Mouse (Mus musculus) stomach, embryonic 15.5 days (tissue): ENCODE measurements around the gene Taok2. TPM values are rescaled to one million over a fixed set of nuclear protein-coding genes. Genes with fewer than 3 reads are reported as not detected.
A peak's percentile ranks its signal among the peaks of the same experiment; 100 is the strongest.
"Not testable (repeated sequence)": the region's sequence is repeated elsewhere in the genome, so short reads cannot be mapped to it uniquely, and the experiment has no call there.

Experiments
- ATAC-seq: fragments of 200-750 bp; cut with Nextera tagmentation; 2 replicates; pipeline ENCODE4 v1.8.0; 2017; ENCODE audit warnings: low read depth, moderate number of reproducible peaks, moderate TSS enrichment; ENCODE audit not compliant: insufficient read depth, low FRiP score
- H3K27ac ChIP-seq: fragments of 300-500 bp; sonication (generic); 2 replicates; pipeline ENCODE4 v1.5.1; 2015; ENCODE audit warnings: mild to moderate bottlenecking, inconsistent platforms
- H3K27me3 ChIP-seq: fragments of 300-500 bp; sonication (generic); replicated peaks from 2 replicates; pipeline ENCODE4 v1.6.1; 2015; ENCODE audit warnings: inconsistent platforms
- H3K36me3 ChIP-seq: fragments of 300-500 bp; sonication (generic); 2 replicates; pipeline ENCODE4 v1.6.1; 2015; ENCODE audit warnings: inconsistent platforms
- H3K4me1 ChIP-seq: fragments of 300-500 bp; sonication (generic); 2 replicates; pipeline ENCODE4 v1.6.1; 2015; ENCODE audit warnings: inconsistent platforms
- H3K4me2 ChIP-seq: fragments of 300-500 bp; sonication (generic); 2 replicates; pipeline ENCODE4 v1.6.1; 2015; ENCODE audit warnings: mild to moderate bottlenecking, inconsistent platforms
- H3K4me3 ChIP-seq: fragments of 300-500 bp; sonication (generic); replicated peaks from 2 replicates; pipeline ENCODE4 v1.5.1; 2015; ENCODE audit warnings: inconsistent platforms
- H3K9ac ChIP-seq: fragments of 300-500 bp; sonication (generic); 2 replicates; pipeline ENCODE4 v1.6.1; 2015; ENCODE audit warnings: inconsistent platforms
- H3K9me3 ChIP-seq: fragments of 300-500 bp; sonication (generic); 2 replicates; pipeline ENCODE4 v1.6.1; 2016; ENCODE audit warnings: inconsistent platforms
- WGBS: fragments of 180-500 bp; shearing (Covaris S2); methylation state at CpG from one replicate; pipeline ENCODE4 v1.1.7; 2015; 5-methylcytosine and 5-hydroxymethylcytosine counted together
- polyA plus RNA-seq: library from polyadenylated mRNA; unstranded; fragments of >200 nt; fragmentation: Nextera tagmentation; extraction: Ambion mirVana; gene quantifications from 2 replicates; pipeline ENCODE4 v1.2.1, GENCODE M21; 2015

Gene Taok2
- polyA plus RNA-seq, 1 experiment from 2014 or later, result 38.3 TPM

- not testable (repeated sequence) for H3K36me3 ChIP-seq, H3K27me3 ChIP-seq, H3K9me3 ChIP-seq, H3K4me3 ChIP-seq, H3K4me2 ChIP-seq, H3K9ac ChIP-seq, ATAC-seq, H3K27ac ChIP-seq
- peaks cover 15% of the 10 kb centered on the region for H3K4me1 ChIP-seq
- WGBS, result 97% methylated on average over 8 of the region's 9 CpGs
Observed at GRCm38 (mm10) chr7:126899781-126900180, 15.3 kb upstream of the Taok2 start.

DNA sequence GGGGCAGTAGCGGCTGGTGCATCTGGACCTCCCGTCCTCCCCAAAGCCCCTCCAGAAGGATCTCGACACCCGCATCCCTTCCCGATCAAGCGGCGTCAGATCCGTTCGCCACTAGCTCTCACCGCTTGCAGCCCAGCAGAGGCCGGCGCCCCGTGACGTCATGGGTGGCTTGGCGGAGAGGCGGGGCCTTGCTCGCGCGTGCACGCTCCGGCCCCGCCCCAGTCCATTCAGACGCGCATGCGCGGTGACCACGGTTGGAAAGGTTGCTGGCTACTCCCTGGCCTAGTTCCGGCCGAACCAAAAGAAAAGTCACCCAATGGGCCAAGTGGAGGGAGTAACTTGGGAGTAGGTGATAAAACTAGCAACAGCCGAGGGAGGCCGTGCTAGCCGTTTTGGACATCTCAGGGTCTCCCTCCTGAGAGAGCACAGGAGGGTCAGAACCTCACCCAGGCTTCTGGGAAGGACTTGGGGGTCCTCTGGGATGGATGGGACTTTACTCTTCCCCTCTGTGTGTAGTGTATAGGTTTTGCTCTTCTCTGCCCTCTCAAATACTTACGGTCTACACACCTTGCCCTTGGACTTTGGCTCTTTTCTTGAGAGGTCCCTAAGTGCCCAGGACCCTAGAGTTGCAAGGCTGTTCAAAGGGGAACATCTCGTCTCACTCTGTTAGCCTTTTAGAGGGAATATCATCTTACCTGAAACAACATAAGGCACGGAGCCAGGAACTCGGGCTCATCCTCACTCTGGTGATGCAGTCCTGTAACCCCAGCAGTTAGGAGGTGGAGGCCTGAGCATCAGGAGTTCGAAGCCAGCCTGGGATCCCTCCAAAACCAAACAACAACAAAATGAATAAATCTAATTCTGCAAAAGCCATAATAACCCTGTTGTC, 13.8 kb upstream of the Taok2 start:
- H3K36me3 ChIP-seq, result no peaks in the 10 kb centered on the region
- no peaks in the 10 kb centered on the region for H3K9me3 ChIP-seq
- peak overlapping the region; percentile 70 for H3K4me2 ChIP-seq
- WGBS, result 11% methylated on average over 37 of the region's 37 CpGs
- H3K27me3 ChIP-seq, result no peaks in the 10 kb centered on the region
- peak overlapping the region; percentile 62; the same call in 1 of the 2 replicates for H3K9ac ChIP-seq
- peak overlapping the region; percentile 78 for H3K27ac ChIP-seq
- H3K4me3 ChIP-seq, result peak overlapping the region; percentile 72
- peak; percentile 95 for ATAC-seq
- peaks cover 15% of the 10 kb centered on the region for H3K4me1 ChIP-seq

- Histone ChIP-seq H3K36me3 (no peaks in the 10 kb centered on the region), H3K27me3 (no peaks in the 10 kb centered on the region), H3K9me3 (no peaks in the 10 kb centered on the region), H3K4me2 (peak overlapping the region; percentile 70), H3K9ac (peak overlapping the region; percentile 62; the same call in 1 of the 2 replicates), H3K4me1 (peaks cover 15% of the 10 kb centered on the region), H3K27ac (peak overlapping the region; percentile 78), H3K4me3 (peak overlapping the region; percentile 72)
- WGBS, result 19% methylated on average over 15 of the region's 16 CpGs
- ATAC-seq, result peak; percentile 66
Observed at GRCm38 (mm10) chr7:126897390-126898101, 13.0 kb upstream of the Taok2 start.

- ATAC-seq, result no peak
- H3K4me3 ChIP-seq, result no peak overlapping the region
- no peak overlapping the region for H3K9ac ChIP-seq
- H3K4me2 ChIP-seq, result peak overlapping the region; percentile 70
- H3K9me3 ChIP-seq, result no peaks in the 10 kb centered on the region
- no peaks in the 10 kb centered on the region for H3K36me3 ChIP-seq
- H3K27ac ChIP-seq, result 0 out of 2 replicates have a peak overlapping the region, but pooled peaks have one; percentile 17
- H3K27me3 ChIP-seq, result no peaks in the 10 kb centered on the region
- 83% methylated on average over 5 of the region's 5 CpGs for WGBS
- H3K4me1 ChIP-seq, result peaks cover 15% of the 10 kb centered on the region
Observed at GRCm38 (mm10) chr7:126896912-126897311, 12.4 kb upstream of the Taok2 start.

- Histone ChIP-seq H3K27me3 (no peaks in the 10 kb centered on the region), H3K4me3 (no peak overlapping the region), H3K27ac (no peak overlapping the region), H3K4me2 (no peak overlapping the region), H3K4me1 (no peaks in the 10 kb centered on the region), H3K36me3 (peaks cover 6% of the 10 kb centered on the region; the same call in 1 of the 2 replicates), H3K9ac (no peak overlapping the region), H3K9me3 (no peaks in the 10 kb centered on the region)
- no peak for ATAC-seq
- WGBS, result 53% methylated on average over 7 of the region's 7 CpGs
Observed at GRCm38 (mm10) chr7:126888852-126889251, 4.3 kb upstream of the Taok2 start.

- 59% methylated on average over 5 of the region's 5 CpGs for WGBS
- H3K4me1 ChIP-seq, result peaks cover 7% of the 10 kb centered on the region
- H3K36me3 ChIP-seq, result peaks cover 6% of the 10 kb centered on the region; the same call in 1 of the 2 replicates
- H3K9ac ChIP-seq, result no peak overlapping the region
- no peak for ATAC-seq
- no peak overlapping the region for H3K4me2 ChIP-seq
- H3K9me3 ChIP-seq, result no peaks in the 10 kb centered on the region
- H3K27ac ChIP-seq, result no peak overlapping the region
- no peak overlapping the region for H3K4me3 ChIP-seq
- H3K27me3 ChIP-seq, result no peaks in the 10 kb centered on the region
Observed at GRCm38 (mm10) chr7:126887281-126887680, 2.8 kb upstream of the Taok2 start.

DNA sequence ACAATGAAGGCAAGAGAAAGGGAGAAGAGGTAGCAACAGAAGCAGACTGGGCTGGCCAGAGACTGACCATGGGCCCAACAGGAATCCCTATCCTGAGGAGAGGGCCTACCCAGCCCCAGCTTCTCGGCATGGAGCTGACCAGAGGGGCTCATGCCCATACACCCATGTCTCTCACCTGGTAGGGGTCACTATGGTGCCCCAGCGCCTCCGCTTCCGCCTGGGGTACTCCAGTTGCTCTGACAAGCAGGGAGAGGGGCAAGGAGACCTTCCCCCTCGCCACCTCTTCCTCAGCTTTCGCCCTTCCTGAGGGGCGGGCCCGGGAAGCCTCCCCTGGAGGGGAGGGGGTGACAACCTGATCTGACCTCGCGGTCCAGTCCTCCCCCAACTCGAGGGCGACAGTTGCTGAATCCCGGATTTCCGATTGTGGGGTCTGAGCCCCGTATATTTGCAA, 747 bp downstream of the Taok2 start:
- peak overlapping the region; percentile 84 for H3K9ac ChIP-seq
- H3K4me1 ChIP-seq, result peaks cover 17% of the 10 kb centered on the region
- 1% methylated on average over 15 of the region's 15 CpGs for WGBS
- ATAC-seq, result no peak
- peaks cover 19% of the 10 kb centered on the region for H3K36me3 ChIP-seq
- H3K4me3 ChIP-seq, result peak overlapping the region; percentile 80
- no peaks in the 10 kb centered on the region for H3K27me3 ChIP-seq
- H3K27ac ChIP-seq, result peak overlapping the region; percentile 94
- H3K4me2 ChIP-seq, result peak overlapping the region; percentile 92
- H3K9me3 ChIP-seq, result no peaks in the 10 kb centered on the region

- no peak overlapping the region for H3K27ac ChIP-seq
Observed at GRCm38 (mm10) chr7:126881040-126881439, 3.5 kb downstream of the Taok2 start.

GRCm38 (mm10) chr7:126877239-126877638, 7.3 kb downstream of the Taok2 start:
- 95% methylated on average over 1 of the region's 1 CpGs for WGBS
- no peaks in the 10 kb centered on the region for H3K9me3 ChIP-seq
- no peak for ATAC-seq
- H3K4me2 ChIP-seq, result no peak overlapping the region
- no peak overlapping the region for H3K4me3 ChIP-seq
- peak overlapping the region; percentile 3; the same call in 1 of the 2 replicates for H3K27ac ChIP-seq
- peaks cover 76% of the 10 kb centered on the region for H3K36me3 ChIP-seq
- H3K27me3 ChIP-seq, result no peaks in the 10 kb centered on the region
- peaks cover 10% of the 10 kb centered on the region; the same call in 1 of the 2 replicates for H3K4me1 ChIP-seq
- no peak overlapping the region for H3K9ac ChIP-seq

More at GRCm38 (mm10) chr7:126881040-126881439, 3.5 kb downstream of the Taok2 start:
- peaks cover 17% of the 10 kb centered on the region for H3K4me1 ChIP-seq
- H3K9me3 ChIP-seq, result no peaks in the 10 kb centered on the region
- H3K36me3 ChIP-seq, result peaks cover 42% of the 10 kb centered on the region
- no peak overlapping the region for H3K4me2 ChIP-seq
- WGBS, result 77% methylated on average over 6 of the region's 6 CpGs
- no peak overlapping the region for H3K4me3 ChIP-seq
- H3K9ac ChIP-seq, result no peak overlapping the region
- ATAC-seq, result no peak
- H3K27me3 ChIP-seq, result no peaks in the 10 kb centered on the region

GRCm38 (mm10) chr7:126870520-126870891, 14.0 kb downstream of the Taok2 start:
- Histone ChIP-seq H3K4me2 (no peak overlapping the region), H3K36me3 (peaks cover 80% of the 10 kb centered on the region), H3K27ac (no peak overlapping the region), H3K4me3 (no peak overlapping the region), H3K27me3 (no peaks in the 10 kb centered on the region), H3K4me1 (no peaks in the 10 kb centered on the region), H3K9ac (no peak overlapping the region), H3K9me3 (no peaks in the 10 kb centered on the region)
- WGBS, result 94% methylated on average over 2 of the region's 2 CpGs
- no peak for ATAC-seq

GRCm38 (mm10) chr7:126869780-126870519, 14.6 kb downstream of the Taok2 start:
- Histone ChIP-seq H3K9me3 (no peaks in the 10 kb centered on the region), H3K4me1 (no peaks in the 10 kb centered on the region), H3K27me3 (no peaks in the 10 kb centered on the region), H3K4me3 (no peak overlapping the region), H3K4me2 (no peak overlapping the region), H3K27ac (no peak overlapping the region), H3K9ac (no peak overlapping the region), H3K36me3 (peaks cover 78% of the 10 kb centered on the region)
- WGBS, result 89% methylated on average over 23 of the region's 23 CpGs
- no peak for ATAC-seq
